Mouse (Mus musculus) cerebellum, adult 2 months (tissue): Measurements from ENCODE around the gene Tuba1b. TPM values are rescaled to one million over a fixed set of nuclear protein-coding genes. Genes with fewer than 3 reads are reported as not detected.

Experiments used
- DNase-seq, 2 experiments: peaks; one replicate each; pipeline ENCODE4 v3.0.0; 2021
- H3K27ac ChIP-seq: fragments of 200-500 bp; 2 replicates; pipeline ENCODE4 v1.5.1; 2012; ENCODE audit warnings: low read length, control low read depth, inconsistent platforms; ENCODE audit not compliant: insufficient read depth
- H3K27me3 ChIP-seq: fragments of 200-500 bp; 2 replicates; pipeline ENCODE4 v1.6.1; 2012; ENCODE audit warnings: inconsistent platforms, mild to moderate bottlenecking, low read length, moderate library complexity; ENCODE audit not compliant: control insufficient read depth, insufficient read depth
- H3K4me1 ChIP-seq: fragments of 200-500 bp; 2 replicates; pipeline ENCODE4 v1.6.1; 2011; ENCODE audit warnings: low read length; ENCODE audit not compliant: control insufficient read depth, insufficient read depth
- H3K4me3 ChIP-seq: fragments of 200-500 bp; replicated peaks from 2 replicates; pipeline ENCODE3; 2011; ENCODE audit warnings: mild to moderate bottlenecking, low read depth, low read length, control low read depth; ENCODE audit not compliant: insufficient read depth
- CTCF ChIP-seq: fragments of 200-500 bp; IDR thresholded peaks from 2 replicates; pipeline ENCODE4 v1.5.1; 2011; ENCODE audit warnings: low read depth, mild to moderate bottlenecking, control low read depth, low read length, moderate library complexity, borderline replicate concordance; ENCODE audit not compliant: insufficient read depth
- POLR2A ChIP-seq: fragments of 200-500 bp; IDR thresholded peaks from 2 replicates; pipeline ENCODE4 v1.6.1; 2011; ENCODE audit warnings: low read length, control low read depth, borderline replicate concordance; ENCODE audit not compliant: insufficient read depth
- WGBS: fragments of 180-500 bp; shearing (Covaris S2); methylation state at CpG from one replicate; pipeline ENCODE4 v1.1.7; 2018; 5-methylcytosine and 5-hydroxymethylcytosine counted together
- polyA plus RNA-seq: library from polyadenylated mRNA; depleted of rRNA; stranded (reverse); fragments of >200 nt; gene quantifications from 2 replicates; pipeline ENCODE4 v1.2.3, GENCODE M21; 2012

Tuba1b gene
- polyA plus RNA-seq, 1 experiment, result 1,352 TPM

- Histone ChIP-seq H3K27me3 (no peaks in the 10 kb centered on the region), H3K4me3 (no peak overlapping the region), H3K4me1 (no peaks in the 10 kb centered on the region; the same call in 1 of the 2 replicates), H3K27ac (no peak overlapping the region)
- no peak for DNase-seq
- TF ChIP-seq POLR2A, result no peak
- no peak for TF ChIP-seq CTCF
- 97% methylated on average over 4 of the region's 4 CpGs for WGBS
These were observed 24.6 kb upstream of the Tuba1b start for GRCm38 (mm10) chr15:98958901-98959420.

GRCm38 (mm10) chr15:98957475-98957874, 23.1 kb upstream of the Tuba1b start:
- Histone ChIP-seq H3K4me1 (no peaks in the 10 kb centered on the region; the same call in 1 of the 2 replicates), H3K4me3 (no peak overlapping the region), H3K27me3 (no peaks in the 10 kb centered on the region), H3K27ac (no peak overlapping the region)
- no peak for DNase-seq
- 81% methylated on average over 5 of the region's 5 CpGs for WGBS
- TF ChIP-seq CTCF (no peak), POLR2A (no peak)

GRCm38 (mm10) chr15:98956000-98956399, 21.6 kb upstream of the Tuba1b start:
- no peaks in the 10 kb centered on the region; the same call in 1 of the 2 replicates for H3K4me1 ChIP-seq
- no peak for TF ChIP-seq POLR2A
- no peaks in the 10 kb centered on the region for H3K27me3 ChIP-seq
- 59% methylated on average over 4 of the region's 4 CpGs for WGBS
- no peak overlapping the region for H3K27ac ChIP-seq
- no peak for DNase-seq
- no peak overlapping the region for H3K4me3 ChIP-seq

- 37% methylated on average over 4 of the region's 4 CpGs for WGBS
- Histone ChIP-seq H3K27ac (peak overlapping the region; percentile 98), H3K4me3 (no peak overlapping the region), H3K4me1 (no peaks in the 10 kb centered on the region; the same call in 1 of the 2 replicates), H3K27me3 (no peaks in the 10 kb centered on the region)
- TF ChIP-seq POLR2A (no peak), CTCF (no peak)
- DNase-seq, result no peak
These were observed 21.0 kb upstream of the Tuba1b start for GRCm38 (mm10) chr15:98955324-98955723.

- WGBS, result 3% methylated on average over 14 of the region's 14 CpGs
- peak overlapping the region; percentile 98 for H3K27ac ChIP-seq
- TF ChIP-seq CTCF (no peak), POLR2A (0 out of 2 replicates have a peak, but pooled peaks have one; percentile 27)
- H3K27me3 ChIP-seq, result no peaks in the 10 kb centered on the region
- peak overlapping the region; percentile 59 for H3K4me3 ChIP-seq
- peaks cover under 1% of the 10 kb centered on the region; the same call in 1 of the 2 replicates for H3K4me1 ChIP-seq
- DNase-seq, result peak; percentile 72 to 76
These were observed 20.3 kb upstream of the Tuba1b start for GRCm38 (mm10) chr15:98954425-98955253.

GRCm38 (mm10) chr15:98953401-98954356, 19.3 kb upstream of the Tuba1b start, which contains the start of the genes Gm49450 and Tuba1a:
Gm49450 (minus strand) TSS chr15:98953551.
Tuba1a (minus strand) TSS chr15:98953703.
- Histone ChIP-seq H3K27ac (peak within 1 kb of the TSS; percentile 98), H3K27me3 (no peaks in the 10 kb centered on the region), H3K4me3 (peak within 1 kb of the TSS; percentile 94), H3K4me1 (peaks cover 4% of the 10 kb centered on the region; the same call in 1 of the 2 replicates)
- DNase-seq, result peak; percentile 99
- TF ChIP-seq POLR2A (peak; percentile 100), CTCF (no peak)
- 1% methylated on average over 28 of the region's 28 CpGs for WGBS

- Histone ChIP-seq H3K4me3 (peak overlapping the region; percentile 94), H3K27me3 (no peaks in the 10 kb centered on the region), H3K4me1 (peaks cover 4% of the 10 kb centered on the region; the same call in 1 of the 2 replicates), H3K27ac (peak overlapping the region; percentile 97)
- peak in 1 of 2 experiments; percentile 80 for DNase-seq
- TF ChIP-seq CTCF (peak; percentile 11; the same call in 1 of the 2 replicates), POLR2A (no peak)
- under 1% methylated on average over 41 of the region's 41 CpGs for WGBS
These were observed 18.5 kb upstream of the Tuba1b start for GRCm38 (mm10) chr15:98952751-98953400.
